Mouse (Mus musculus) midbrain, embryonic 15.5 days (tissue): ENCODE data around the gene Gtf2ird2. TPM values are rescaled to one million over a fixed set of nuclear protein-coding genes. Genes with fewer than 3 reads are reported as not detected.

ENCODE experiments used
- ATAC-seq: fragments of 200-750 bp; cut with Nextera tagmentation; replicated peaks from 2 replicates; pipeline ENCODE4 v1.8.0; 2017; ENCODE audit warnings: moderate TSS enrichment
- H3K27ac ChIP-seq: fragments of 300-500 bp; sonication (generic); 2 replicates; pipeline ENCODE4 v1.5.1; 2015; ENCODE audit warnings: mild to moderate bottlenecking, inconsistent platforms
- H3K27me3 ChIP-seq: fragments of 300-500 bp; sonication (generic); replicated peaks from 2 replicates; pipeline ENCODE4 v1.6.1; 2015; ENCODE audit warnings: inconsistent platforms
- H3K36me3 ChIP-seq: fragments of 300-500 bp; sonication (generic); replicated peaks from 2 replicates; pipeline ENCODE4 v1.6.1; 2015; ENCODE audit warnings: inconsistent platforms
- H3K4me1 ChIP-seq: fragments of 300-500 bp; sonication (generic); 2 replicates; pipeline ENCODE4 v1.6.1; 2015; ENCODE audit warnings: inconsistent platforms
- H3K4me2 ChIP-seq: fragments of 300-500 bp; sonication (generic); 2 replicates; pipeline ENCODE4 v1.6.1; 2015; ENCODE audit warnings: inconsistent platforms, mild to moderate bottlenecking, moderate library complexity
- H3K4me3 ChIP-seq: fragments of 300-500 bp; sonication (generic); 2 replicates; pipeline ENCODE4 v1.5.1; 2015; ENCODE audit warnings: mild to moderate bottlenecking, inconsistent platforms
- H3K9ac ChIP-seq: fragments of 300-500 bp; sonication (generic); 2 replicates; pipeline ENCODE4 v1.6.1; 2015; ENCODE audit warnings: mild to moderate bottlenecking, inconsistent platforms
- H3K9me3 ChIP-seq: fragments of 300-500 bp; sonication (generic); 2 replicates; pipeline ENCODE4 v1.6.1; 2016; ENCODE audit warnings: inconsistent platforms
- WGBS: fragments of 180-500 bp; shearing (Covaris S2); methylation state at CpG from one replicate; pipeline ENCODE4 v1.1.7; 2015; ENCODE audit warnings: mixed read lengths; 5-methylcytosine and 5-hydroxymethylcytosine counted together
- polyA plus RNA-seq: library from polyadenylated mRNA; unstranded; fragments of >200 nt; fragmentation: Nextera tagmentation; extraction: Ambion mirVana; gene quantifications from 2 replicates; pipeline ENCODE4 v1.2.1, GENCODE M21; 2015

The Gtf2ird2 gene
- 16.3 and 17.9 TPM in 2 replicates for polyA plus RNA-seq

- Histone ChIP-seq H3K9ac (peak within 1 kb of the TSS; percentile 83), H3K4me3 (peak within 1 kb of the TSS; percentile 68)
- under 1% methylated on average over 92 of the region's 92 CpGs for WGBS
Observed at GRCm38 (mm10) chr5:134183880-134184808, at the start of gene Gtf2ird2. Gene Gtf2ird2, plus strand, starts transcription at chr5:134184019.

GRCm38 (mm10) chr5:134136022-134136421 is 47.8 kb upstream of the Gtf2ird2 start:
- ATAC-seq: no peak

More at GRCm38 (mm10) chr5:134183880-134184808, at the start of gene Gtf2ird2:
- Histone ChIP-seq H3K4me2 (peak within 1 kb of the TSS; percentile 90), H3K36me3 (no peaks in the 10 kb centered on the region), H3K4me1 (peaks cover 12% of the 10 kb centered on the region), H3K9me3 (no peaks in the 10 kb centered on the region), H3K27ac (peak within 1 kb of the TSS; percentile 95), H3K27me3 (no peaks in the 10 kb centered on the region)
- peak; percentile 96 for ATAC-seq

DNA sequence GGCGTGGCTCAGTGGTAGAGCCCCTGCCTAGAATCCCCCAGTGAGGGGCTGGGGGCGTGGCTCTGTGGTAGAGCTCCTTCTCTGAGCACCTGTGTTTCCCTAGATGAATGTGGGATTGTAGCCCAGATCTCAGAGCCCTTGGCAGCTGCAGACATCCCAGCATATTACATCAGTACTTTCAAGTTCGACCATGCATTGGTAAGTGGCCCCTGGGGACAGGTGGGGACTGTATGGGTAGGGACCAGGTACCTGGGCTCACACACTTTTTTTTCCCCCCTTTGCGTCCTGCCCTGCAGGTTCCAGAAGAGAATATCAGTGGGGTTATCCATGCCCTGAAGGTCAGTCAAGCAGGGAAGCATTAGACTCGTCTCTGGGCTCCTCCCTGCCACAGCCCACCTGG is 45.9 kb upstream of the Gtf2ird2 start:
- Histone ChIP-seq H3K4me1 (no peaks in the 10 kb centered on the region), H3K9ac (no peak overlapping the region), H3K27ac (no peak overlapping the region), H3K9me3 (no peaks in the 10 kb centered on the region), H3K4me2 (no peak overlapping the region), H3K36me3 (peaks cover 60% of the 10 kb centered on the region), H3K4me3 (no peak overlapping the region), H3K27me3 (no peaks in the 10 kb centered on the region)
- ATAC-seq: no peak
- WGBS: 91% methylated on average over 5 of the region's 5 CpGs

More at GRCm38 (mm10) chr5:134136022-134136421, 47.8 kb upstream of the Gtf2ird2 start:
- Histone ChIP-seq H3K4me2 (no peak overlapping the region), H3K4me1 (peaks cover 12% of the 10 kb centered on the region), H3K9ac (no peak overlapping the region), H3K9me3 (no peaks in the 10 kb centered on the region), H3K4me3 (no peak overlapping the region), H3K27ac (no peak overlapping the region), H3K27me3 (no peaks in the 10 kb centered on the region), H3K36me3 (peaks cover 53% of the 10 kb centered on the region)
- WGBS: 96% methylated on average over 12 of the region's 12 CpGs

DNA sequence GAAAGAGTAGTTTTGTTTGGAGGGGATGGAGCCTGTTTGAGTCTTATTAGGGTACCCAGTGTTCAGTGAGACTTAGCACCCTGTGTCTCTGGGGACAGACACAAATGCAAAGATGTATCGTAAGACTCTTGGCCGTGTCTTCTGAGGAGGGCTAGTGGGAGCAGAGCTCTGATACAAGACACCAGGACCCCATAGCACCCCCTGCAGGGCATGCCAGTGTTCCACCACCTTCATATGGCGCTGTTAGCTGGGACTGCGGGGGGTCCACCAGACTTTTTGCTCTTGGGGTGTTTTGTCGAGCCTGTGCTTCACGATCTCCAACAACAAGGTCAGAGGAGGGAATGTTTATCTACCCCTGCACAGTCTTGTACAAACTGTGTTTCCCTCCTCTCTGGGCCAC is 44.4 kb upstream of the Gtf2ird2 start:
- Histone ChIP-seq H3K4me3 (no peak overlapping the region), H3K4me1 (no peaks in the 10 kb centered on the region), H3K27ac (no peak overlapping the region), H3K9ac (no peak overlapping the region), H3K27me3 (no peaks in the 10 kb centered on the region), H3K4me2 (no peak overlapping the region), H3K9me3 (no peaks in the 10 kb centered on the region), H3K36me3 (peaks cover 59% of the 10 kb centered on the region)
- ATAC-seq: no peak
- whole genome bisulfite sequencing: 85% methylated on average over 6 of the region's 6 CpGs

GRCm38 (mm10) chr5:134141236-134141635 is 42.6 kb upstream of the Gtf2ird2 start:
- H3K4me3 ChIP-seq: no peak overlapping the region
- 77% methylated on average over 7 of the region's 7 CpGs for WGBS
- peaks cover 46% of the 10 kb centered on the region for H3K36me3 ChIP-seq
- H3K27me3 ChIP-seq: no peaks in the 10 kb centered on the region
- no peaks in the 10 kb centered on the region for H3K9me3 ChIP-seq
- H3K4me2 ChIP-seq: no peak overlapping the region
- no peak for ATAC-seq
- no peak overlapping the region for H3K9ac ChIP-seq
- H3K27ac ChIP-seq: no peak overlapping the region
- no peaks in the 10 kb centered on the region for H3K4me1 ChIP-seq

- H3K4me2 ChIP-seq: no peak overlapping the region
- H3K27ac ChIP-seq: no peak overlapping the region
- peaks cover 36% of the 10 kb centered on the region for H3K36me3 ChIP-seq
- no peaks in the 10 kb centered on the region for H3K4me1 ChIP-seq
- H3K9ac ChIP-seq: no peak overlapping the region
- 84% methylated on average over 11 of the region's 11 CpGs for WGBS
- H3K4me3 ChIP-seq: no peak overlapping the region
- no peak for ATAC-seq
- H3K9me3 ChIP-seq: no peaks in the 10 kb centered on the region
- H3K27me3 ChIP-seq: no peaks in the 10 kb centered on the region
Observed at GRCm38 (mm10) chr5:134142381-134142780, 41.4 kb upstream of the Gtf2ird2 start.

DNA sequence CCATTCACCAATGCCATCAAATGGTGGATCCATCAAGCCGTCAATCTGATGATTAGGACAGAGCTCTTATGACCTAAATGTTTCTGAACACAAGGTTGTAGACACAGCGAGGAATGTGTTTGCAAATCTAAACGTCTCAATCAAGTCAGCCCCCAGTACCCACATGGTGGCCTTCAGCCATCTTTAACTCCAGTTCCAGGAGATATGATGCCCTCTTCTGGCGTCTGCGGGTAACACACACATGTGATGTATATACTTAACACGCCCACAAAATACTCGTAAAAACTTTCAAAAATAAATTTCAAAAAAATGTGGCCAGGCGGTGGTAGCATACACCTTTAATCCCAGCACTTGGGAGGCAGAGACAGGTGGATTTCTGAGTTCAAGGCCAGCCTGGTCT is 38.8 kb upstream of the Gtf2ird2 start:
- Histone ChIP-seq H3K36me3 (peaks cover 29% of the 10 kb centered on the region; the same call in 1 of the 2 replicates), H3K27me3 (no peaks in the 10 kb centered on the region), H3K27ac (no peak overlapping the region), H3K4me1 (no peaks in the 10 kb centered on the region), H3K4me3 (no peak overlapping the region), H3K9ac (no peak overlapping the region), H3K9me3 (no peaks in the 10 kb centered on the region), H3K4me2 (no peak overlapping the region)
- no peak for ATAC-seq
- WGBS: 96% methylated on average over 8 of the region's 8 CpGs

DNA sequence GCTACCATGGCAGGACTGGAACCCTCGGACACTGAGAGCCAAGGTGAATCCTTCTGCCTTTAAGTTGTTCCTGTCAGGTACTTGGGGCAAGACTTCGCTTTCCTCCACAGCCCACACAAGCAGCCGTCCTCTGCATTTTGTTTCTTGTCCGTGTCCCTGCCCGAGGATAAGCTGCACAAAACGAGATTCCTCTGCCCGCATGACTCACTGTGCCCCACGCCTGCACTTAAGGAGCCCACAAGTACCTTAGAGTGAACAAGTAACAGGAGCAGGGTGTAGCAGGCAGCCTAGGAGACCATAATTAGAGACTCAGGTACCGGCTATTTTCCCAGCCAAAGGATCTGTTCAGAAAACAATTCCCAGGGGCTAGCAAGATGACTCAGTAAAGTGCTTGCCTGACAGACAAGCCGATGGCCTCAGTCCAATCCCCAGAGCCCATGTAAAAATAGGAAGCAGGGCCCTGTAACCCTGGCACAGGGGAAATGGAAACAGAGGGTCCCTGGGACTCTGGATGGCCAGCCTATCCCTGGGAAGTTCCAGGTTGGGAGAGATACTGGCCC is 36.5 kb upstream of the Gtf2ird2 start:
- WGBS: 86% methylated on average over 10 of the region's 10 CpGs
- H3K4me2 ChIP-seq: no peak overlapping the region
- H3K27ac ChIP-seq: no peak overlapping the region

DNA sequence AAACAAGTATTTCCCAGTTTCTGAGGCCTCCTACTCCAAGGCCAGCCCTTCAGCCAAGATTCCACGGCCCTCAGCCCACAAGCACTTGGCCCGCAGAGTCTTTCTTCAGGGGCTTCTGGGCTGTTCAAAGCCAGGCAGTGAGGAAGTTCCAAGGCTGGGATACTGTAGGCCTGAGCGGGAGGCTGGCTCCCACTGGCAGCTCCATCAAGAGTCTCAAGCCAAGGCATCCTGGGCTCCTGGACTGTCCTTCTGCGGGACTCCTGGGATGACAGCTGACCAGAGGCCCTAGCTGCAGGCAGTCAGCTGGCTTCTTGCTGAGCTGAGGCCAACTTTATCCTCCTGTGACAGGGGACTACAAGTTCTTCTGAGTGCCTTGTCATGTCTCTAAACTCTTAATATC is 35.7 kb upstream of the Gtf2ird2 start:
- no peaks in the 10 kb centered on the region for H3K9me3 ChIP-seq
- no peaks in the 10 kb centered on the region for H3K27me3 ChIP-seq
- no peak for ATAC-seq
- no peak overlapping the region for H3K4me3 ChIP-seq
- no peak overlapping the region for H3K4me2 ChIP-seq
- peaks cover 15% of the 10 kb centered on the region; the same call in 1 of the 2 replicates for H3K36me3 ChIP-seq
- no peaks in the 10 kb centered on the region for H3K4me1 ChIP-seq
- WGBS: 98% methylated on average over 4 of the region's 4 CpGs
- no peak overlapping the region for H3K27ac ChIP-seq
- no peak overlapping the region for H3K9ac ChIP-seq

More for the DNA sequence above, 36.5 kb upstream of the Gtf2ird2 start:
- H3K4me1 ChIP-seq: no peaks in the 10 kb centered on the region
- no peak overlapping the region for H3K4me3 ChIP-seq
- ATAC-seq: no peak
- H3K36me3 ChIP-seq: peaks cover 18% of the 10 kb centered on the region; the same call in 1 of the 2 replicates
- no peaks in the 10 kb centered on the region for H3K9me3 ChIP-seq
- H3K27me3 ChIP-seq: no peaks in the 10 kb centered on the region
- H3K9ac ChIP-seq: no peak overlapping the region

- H3K9me3 ChIP-seq: no peaks in the 10 kb centered on the region
- no peak overlapping the region for H3K9ac ChIP-seq
- H3K4me1 ChIP-seq: no peaks in the 10 kb centered on the region
- no peak for ATAC-seq
- no peak overlapping the region for H3K4me2 ChIP-seq
- 92% methylated on average over 11 of the region's 11 CpGs for WGBS
- H3K36me3 ChIP-seq: peaks cover 28% of the 10 kb centered on the region; the same call in 1 of the 2 replicates
- H3K27me3 ChIP-seq: no peaks in the 10 kb centered on the region
- no peak overlapping the region for H3K4me3 ChIP-seq
- H3K27ac ChIP-seq: no peak overlapping the region
Observed at GRCm38 (mm10) chr5:134151895-134152294, 31.9 kb upstream of the Gtf2ird2 start.

DNA sequence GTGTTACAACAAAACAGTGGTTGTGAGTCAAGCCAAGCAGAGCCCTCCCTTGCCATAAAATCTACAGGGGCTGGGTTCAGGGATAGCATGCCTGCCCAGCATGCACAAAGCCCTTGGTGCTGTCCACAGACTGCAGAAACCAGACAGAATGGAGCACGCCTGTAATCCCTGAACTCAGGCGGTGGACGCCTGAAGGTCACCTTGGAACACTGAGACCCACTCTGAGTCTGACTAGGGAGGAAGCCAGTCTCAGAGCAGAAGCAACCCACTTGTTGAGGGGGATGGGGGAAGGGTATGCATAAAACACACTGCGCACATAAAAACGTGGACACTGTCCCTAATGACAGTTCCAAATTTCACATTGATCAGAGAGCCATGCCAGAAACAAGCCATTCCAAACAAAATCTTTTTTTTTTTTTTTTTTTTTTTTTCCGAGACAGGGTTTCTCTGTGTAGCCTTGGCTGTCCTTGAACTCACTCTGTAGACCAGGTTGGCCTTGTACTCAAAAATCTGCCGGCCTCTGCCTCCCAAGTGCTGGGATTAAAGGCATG is 27.8 kb upstream of the Gtf2ird2 start:
- H3K4me3 ChIP-seq: no peak overlapping the region
- peaks cover 32% of the 10 kb centered on the region; the same call in 1 of the 2 replicates for H3K36me3 ChIP-seq
- H3K9me3 ChIP-seq: no peaks in the 10 kb centered on the region
- no peaks in the 10 kb centered on the region for H3K27me3 ChIP-seq
- ATAC-seq: no peak
- H3K27ac ChIP-seq: no peak overlapping the region
- no peak overlapping the region for H3K4me2 ChIP-seq
- H3K4me1 ChIP-seq: no peaks in the 10 kb centered on the region
- H3K9ac ChIP-seq: no peak overlapping the region
- WGBS: 92% methylated on average over 7 of the region's 7 CpGs

DNA sequence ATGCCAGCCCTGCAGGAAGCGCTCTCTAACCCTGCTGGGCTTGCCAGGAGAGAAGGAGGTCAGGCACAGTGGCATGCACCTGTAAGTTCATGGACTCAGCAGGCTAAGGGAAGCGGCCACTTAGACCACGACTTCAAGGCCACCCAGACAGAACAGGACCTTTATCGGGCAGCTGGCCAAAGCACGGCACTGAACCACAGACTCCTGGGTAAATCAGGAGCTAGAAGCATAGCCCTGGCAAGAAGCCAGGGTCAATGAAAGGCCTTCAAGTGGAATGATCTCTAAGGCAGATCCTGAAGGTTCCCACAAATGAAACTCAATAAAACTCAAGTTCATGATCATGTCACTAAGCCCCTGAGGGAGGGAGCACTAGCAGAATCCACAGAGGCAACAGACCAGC is 19.1 kb upstream of the Gtf2ird2 start:
- H3K4me2 ChIP-seq: no peak overlapping the region
- 75% methylated on average over 5 of the region's 5 CpGs for WGBS
- H3K27ac ChIP-seq: 0 out of 2 replicates have a peak overlapping the region, but pooled peaks have one; percentile 15
- no peak overlapping the region for H3K4me3 ChIP-seq
- peaks cover 9% of the 10 kb centered on the region for H3K4me1 ChIP-seq
- peaks cover 5% of the 10 kb centered on the region; the same call in 1 of the 2 replicates for H3K36me3 ChIP-seq
- no peak for ATAC-seq
- no peaks in the 10 kb centered on the region for H3K9me3 ChIP-seq
- no peaks in the 10 kb centered on the region for H3K27me3 ChIP-seq
- H3K9ac ChIP-seq: no peak overlapping the region
